Mouse (Mus musculus) lung, embryonic 15.5 days (tissue): ENCODE data around the gene Spsb1. TPM values are rescaled to one million over a fixed set of nuclear protein-coding genes. Genes with fewer than 3 reads are reported as not detected.

Experiments
- ATAC-seq: fragments of 200-750 bp; cut with Nextera tagmentation; 2 replicates; pipeline ENCODE4 v1.8.0; 2017; ENCODE audit warnings: moderate number of reproducible peaks, borderline replicate concordance; ENCODE audit not compliant: low FRiP score, low TSS enrichment; ENCODE audit errors: extremely low read depth
- H3K27ac ChIP-seq: fragments of 300-500 bp; sonication (generic); 2 replicates; pipeline ENCODE4 v1.5.1; 2015; ENCODE audit warnings: moderate library complexity, mild to moderate bottlenecking, inconsistent platforms
- H3K27me3 ChIP-seq: fragments of 300-500 bp; sonication (generic); 2 replicates; pipeline ENCODE4 v1.6.1; 2015; ENCODE audit warnings: inconsistent platforms
- H3K36me3 ChIP-seq: fragments of 300-500 bp; sonication (generic); 2 replicates; pipeline ENCODE4 v1.6.1; 2015; ENCODE audit warnings: inconsistent platforms
- H3K4me1 ChIP-seq: fragments of 300-500 bp; sonication (generic); 2 replicates; pipeline ENCODE4 v1.6.1; 2015; ENCODE audit warnings: inconsistent platforms
- H3K4me2 ChIP-seq: fragments of 300-500 bp; sonication (generic); 2 replicates; pipeline ENCODE4 v1.6.1; 2015; ENCODE audit warnings: inconsistent platforms, mild to moderate bottlenecking, moderate library complexity
- H3K4me3 ChIP-seq: fragments of 300-500 bp; sonication (generic); 2 replicates; pipeline ENCODE4 v1.5.1; 2015; ENCODE audit warnings: mild to moderate bottlenecking, inconsistent platforms
- H3K9ac ChIP-seq: fragments of 300-500 bp; sonication (generic); 2 replicates; pipeline ENCODE4 v1.6.1; 2015; ENCODE audit warnings: inconsistent platforms
- H3K9me3 ChIP-seq: fragments of 300-500 bp; sonication (generic); 2 replicates; pipeline ENCODE4 v1.6.1; 2016; ENCODE audit warnings: inconsistent platforms
- WGBS: fragments of 180-500 bp; shearing (Covaris S2); methylation state at CpG from one replicate; pipeline ENCODE4 v1.1.7; 2015; 5-methylcytosine and 5-hydroxymethylcytosine counted together
- polyA plus RNA-seq: library from polyadenylated mRNA; unstranded; fragments of >200 nt; fragmentation: Nextera tagmentation; extraction: Ambion mirVana; gene quantifications from 2 replicates; pipeline ENCODE4 v1.2.1, GENCODE M21; 2015

Gene Spsb1
- polyA plus RNA-seq, 1 experiment from 2014 or later, result 15.6 TPM

GRCm38 (mm10) chr4:149947396-149947795 is 7.4 kb downstream of the Spsb1 start:
- no peak for ATAC-seq
- Histone ChIP-seq H3K4me2 (no peak overlapping the region), H3K36me3 (no peaks in the 10 kb centered on the region), H3K4me3 (no peak overlapping the region), H3K27ac (no peak overlapping the region), H3K4me1 (peaks cover 50% of the 10 kb centered on the region), H3K27me3 (peaks cover 2% of the 10 kb centered on the region; the same call in 1 of the 2 replicates), H3K9me3 (no peaks in the 10 kb centered on the region), H3K9ac (no peak overlapping the region)
- WGBS, result 88% methylated on average over 5 of the region's 5 CpGs

- Histone ChIP-seq H3K9ac (no peak overlapping the region), H3K27me3 (no peaks in the 10 kb centered on the region), H3K4me3 (no peak overlapping the region), H3K4me1 (peaks cover 48% of the 10 kb centered on the region), H3K4me2 (no peak overlapping the region), H3K27ac (no peak overlapping the region), H3K9me3 (no peaks in the 10 kb centered on the region), H3K36me3 (no peaks in the 10 kb centered on the region)
- no peak for ATAC-seq
- WGBS, result 22% methylated on average over 9 of the region's 9 CpGs
These were observed 9.6 kb downstream of the Spsb1 start for GRCm38 (mm10) chr4:149945194-149945593.

- H3K9me3 ChIP-seq, result no peaks in the 10 kb centered on the region
- H3K4me1 ChIP-seq, result peaks cover 50% of the 10 kb centered on the region
- 61% methylated on average over 12 of the region's 12 CpGs for WGBS
These were observed 10.6 kb downstream of the Spsb1 start for GRCm38 (mm10) chr4:149944214-149944613.

GRCm38 (mm10) chr4:149942831-149943741 is 11.8 kb downstream of the Spsb1 start:
- H3K9me3 ChIP-seq, result no peaks in the 10 kb centered on the region
- H3K4me3 ChIP-seq, result no peak overlapping the region
- WGBS, result 49% methylated on average over 10 of the region's 10 CpGs
- no peak overlapping the region for H3K4me2 ChIP-seq
- H3K9ac ChIP-seq, result no peak overlapping the region
- no peak for ATAC-seq
- no peak overlapping the region for H3K27ac ChIP-seq
- no peaks in the 10 kb centered on the region for H3K27me3 ChIP-seq
- H3K36me3 ChIP-seq, result no peaks in the 10 kb centered on the region
- H3K4me1 ChIP-seq, result peaks cover 49% of the 10 kb centered on the region

More at GRCm38 (mm10) chr4:149944214-149944613, 10.6 kb downstream of the Spsb1 start:
- Histone ChIP-seq H3K27me3 (no peaks in the 10 kb centered on the region), H3K9ac (no peak overlapping the region), H3K27ac (no peak overlapping the region), H3K4me3 (no peak overlapping the region), H3K4me2 (no peak overlapping the region), H3K36me3 (no peaks in the 10 kb centered on the region)
- ATAC-seq, result no peak

- WGBS, result 66% methylated on average over 18 of the region's 18 CpGs
- H3K9ac ChIP-seq, result no peak overlapping the region
- peaks cover 38% of the 10 kb centered on the region for H3K4me1 ChIP-seq
- no peak overlapping the region for H3K27ac ChIP-seq
- 0 out of 2 replicates have a peak, but pooled peaks have one; percentile 16 for ATAC-seq
- no peaks in the 10 kb centered on the region for H3K9me3 ChIP-seq
- no peaks in the 10 kb centered on the region for H3K27me3 ChIP-seq
- no peaks in the 10 kb centered on the region for H3K36me3 ChIP-seq
- no peak overlapping the region for H3K4me3 ChIP-seq
- no peak overlapping the region for H3K4me2 ChIP-seq
These were observed 13.6 kb downstream of the Spsb1 start for GRCm38 (mm10) chr4:149941067-149941755.

GRCm38 (mm10) chr4:149938701-149939100 is 16.1 kb downstream of the Spsb1 start:
- no peak for ATAC-seq
- Histone ChIP-seq H3K27ac (no peak overlapping the region; the same call in 1 of the 2 replicates), H3K9ac (no peak overlapping the region), H3K4me3 (no peak overlapping the region), H3K4me1 (peaks cover 35% of the 10 kb centered on the region), H3K27me3 (no peaks in the 10 kb centered on the region), H3K36me3 (no peaks in the 10 kb centered on the region), H3K9me3 (no peaks in the 10 kb centered on the region), H3K4me2 (no peak overlapping the region)
- 22% methylated on average over 6 of the region's 8 CpGs for WGBS

GRCm38 (mm10) chr4:149936921-149937320 is 17.9 kb downstream of the Spsb1 start:
- H3K4me1 ChIP-seq, result peaks cover 20% of the 10 kb centered on the region
- no peak overlapping the region for H3K27ac ChIP-seq
- no peaks in the 10 kb centered on the region for H3K27me3 ChIP-seq
- no peak for ATAC-seq
- no peak overlapping the region for H3K9ac ChIP-seq
- no peaks in the 10 kb centered on the region for H3K9me3 ChIP-seq
- WGBS, result 37% methylated on average over 5 of the region's 5 CpGs
- H3K4me2 ChIP-seq, result no peak overlapping the region
- H3K36me3 ChIP-seq, result no peaks in the 10 kb centered on the region
- no peak overlapping the region for H3K4me3 ChIP-seq

GRCm38 (mm10) chr4:149935470-149935869 is 19.4 kb downstream of the Spsb1 start:
- Histone ChIP-seq H3K4me2 (no peak overlapping the region), H3K4me3 (no peak overlapping the region), H3K27ac (no peak overlapping the region), H3K9me3 (no peaks in the 10 kb centered on the region), H3K4me1 (peaks cover 20% of the 10 kb centered on the region), H3K36me3 (no peaks in the 10 kb centered on the region), H3K27me3 (no peaks in the 10 kb centered on the region), H3K9ac (no peak overlapping the region)
- 77% methylated on average over 6 of the region's 6 CpGs for WGBS
- no peak for ATAC-seq

- H3K36me3 ChIP-seq, result no peaks in the 10 kb centered on the region
- WGBS, result 74% methylated on average over 16 of the region's 16 CpGs
These were observed 21.2 kb downstream of the Spsb1 start for GRCm38 (mm10) chr4:149933519-149934245.

GRCm38 (mm10) chr4:149933025-149933424 is 21.8 kb downstream of the Spsb1 start:
- ATAC-seq, result no peak
- Histone ChIP-seq H3K9me3 (no peaks in the 10 kb centered on the region), H3K4me1 (0 out of 2 replicates have a peak, but pooled peaks cover 5% of the 10 kb centered on the region), H3K36me3 (no peaks in the 10 kb centered on the region), H3K4me3 (no peak overlapping the region), H3K27me3 (no peaks in the 10 kb centered on the region), H3K9ac (no peak overlapping the region), H3K27ac (no peak overlapping the region), H3K4me2 (no peak overlapping the region)
- 69% methylated on average over 7 of the region's 7 CpGs for WGBS

More at GRCm38 (mm10) chr4:149933519-149934245, 21.2 kb downstream of the Spsb1 start:
- ATAC-seq, result no peak
- 0 out of 2 replicates have a peak, but pooled peaks cover 5% of the 10 kb centered on the region for H3K4me1 ChIP-seq
- H3K9ac ChIP-seq, result no peak overlapping the region
- H3K27me3 ChIP-seq, result no peaks in the 10 kb centered on the region
- H3K9me3 ChIP-seq, result no peaks in the 10 kb centered on the region
- H3K4me2 ChIP-seq, result no peak overlapping the region
- H3K27ac ChIP-seq, result no peak overlapping the region
- H3K4me3 ChIP-seq, result no peak overlapping the region

- Histone ChIP-seq H3K4me3 (no peak overlapping the region), H3K27ac (no peak overlapping the region), H3K27me3 (no peaks in the 10 kb centered on the region), H3K9ac (no peak overlapping the region), H3K4me2 (no peak overlapping the region), H3K36me3 (no peaks in the 10 kb centered on the region), H3K9me3 (no peaks in the 10 kb centered on the region), H3K4me1 (0 out of 2 replicates have a peak, but pooled peaks cover 5% of the 10 kb centered on the region)
- 77% methylated on average over 9 of the region's 9 CpGs for WGBS
- no peak for ATAC-seq
These were observed 22.6 kb downstream of the Spsb1 start for GRCm38 (mm10) chr4:149932108-149932815.
